Mouse (Mus musculus): ENCODE data around the gene Gmpr2.

DNA sequence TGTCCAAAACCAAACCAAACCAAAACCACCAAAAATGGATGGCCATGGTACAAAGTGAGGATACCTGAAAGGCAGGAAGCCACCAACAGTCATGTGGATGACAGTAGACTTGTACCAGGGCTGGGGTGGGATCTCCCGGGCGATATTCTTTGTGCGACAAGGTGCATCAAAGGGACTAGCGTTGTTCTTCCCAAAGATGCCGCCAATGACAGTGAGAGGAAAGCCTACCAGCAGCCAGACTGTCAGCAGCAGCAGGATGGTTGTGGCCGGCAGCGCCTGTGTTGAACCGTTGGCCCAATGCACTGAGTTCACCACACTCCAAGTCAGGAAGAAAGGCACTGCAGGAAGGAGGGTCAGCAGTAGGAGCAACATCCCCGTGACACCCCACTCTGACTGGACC lies 33.9 kb upstream of the Gmpr2 start, which contains the start of gene Gm49378:
- TF ChIP-seq POLR2A (IDR thresholded peaks at IDR 0.05; ENCODE audit: low read depth, low read length) (no peak), CTCF (IDR thresholded peaks at IDR 0.05; ENCODE audit: extremely low read depth, insufficient read depth, insufficient read length, insufficient replicate concordance) (no peak)

All from spleen, adult 2 months (tissue).